In the genomic region with DNA sequence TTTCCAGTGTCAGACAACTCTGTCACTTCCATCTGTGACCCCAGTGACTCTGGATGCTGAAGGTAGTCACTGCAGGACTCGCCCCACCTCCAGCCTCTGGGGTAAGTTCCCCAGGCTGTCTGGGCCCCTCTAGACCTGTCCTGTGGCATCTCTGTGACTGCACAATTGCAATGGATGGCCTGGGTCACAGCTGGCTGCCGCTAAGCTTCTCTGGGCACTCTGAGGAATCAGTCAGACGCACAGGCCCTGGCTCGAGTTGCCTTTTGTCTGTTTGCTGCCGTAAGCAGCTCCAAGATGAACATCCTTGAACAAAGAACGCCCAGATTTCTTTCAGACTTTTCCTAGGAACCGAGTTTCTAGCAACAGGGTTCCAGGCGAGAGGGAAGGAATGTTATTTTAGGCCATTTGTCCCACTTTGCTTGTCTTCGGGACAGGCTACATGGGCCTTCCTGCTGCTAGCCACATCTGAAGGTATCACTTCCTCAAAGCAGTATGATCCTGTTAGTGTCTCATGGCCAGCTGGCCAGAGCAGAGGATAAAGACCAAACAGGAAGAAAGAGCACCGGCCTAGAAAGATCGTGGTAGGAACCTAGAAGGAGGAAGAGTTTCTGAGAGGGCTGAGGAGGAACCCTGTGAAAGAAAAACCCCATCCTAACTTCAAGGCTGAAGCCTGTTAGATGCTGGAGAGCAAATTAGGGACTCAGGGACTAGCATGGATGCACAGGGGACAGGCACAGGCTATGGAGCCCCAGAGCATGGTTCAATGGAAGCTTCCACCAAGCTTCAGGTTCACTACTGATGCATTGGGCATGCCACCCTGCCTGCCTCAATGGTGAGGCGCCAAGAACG, we compare ENCODE assay signal across 12 mouse cellular contexts. TPM values are rescaled to one million over a fixed set of nuclear protein-coding genes. Genes with fewer than 3 reads are reported as not detected.
DNase-seq lines count a peak whose midpoint lies in the region; ATAC-seq and TF ChIP-seq lines count a peak whose summit lies in the region.
"Had no signal": no experiment of that assay in that cellular context is flagged by ENCODE, and none has a peak within 500 bp of the region (broad histone marks: within the 10 kb centered on the region; RNA-seq: fewer than 3 reads in every experiment).

No protein-coding gene starts in this region.

- no peak for TF ChIP-seq RAD21 in CH12.LX (IDR thresholded peaks at IDR 0.05; ENCODE audit: low read depth, low read length)

- H3K4me1 ChIP-seq in CH12.LX (ENCODE audit: control insufficient read depth in 1 of 2, insufficient read depth in 2 of 2), result peaks cover 15 to 63% of the 10 kb centered on the region in 2 experiments

- H3K4me3 ChIP-seq in left cerebral cortex, adult 2 months, result no peak overlapping the region
- no peak overlapping the region for H3K4me3 ChIP-seq in CH12.LX (replicated peaks in 1 of 3; ENCODE audit: low read depth in 2 of 3, low read length in 2 of 3, poor library complexity in 1 of 3)

- TF ChIP-seq EP300 in CH12.LX (IDR thresholded peaks at IDR 0.05; ENCODE audit: low read length), result peak; percentile 93

- H3K27me3 ChIP-seq in CH12.LX (replicated peaks), result no peaks in the 10 kb centered on the region

- no peak overlapping the region; the same call in 1 of the 2 replicates for H3K4me2 ChIP-seq in CH12.LX (ENCODE audit: insufficient read depth, low read depth, poor library complexity, severe bottlenecking)
- H3K4me2 ChIP-seq: lung, embryonic 14.5 days had no signal

- peak overlapping the region; percentile 57 for H3K27ac ChIP-seq in left cerebral cortex, adult 2 months
- no peak overlapping the region for H3K27ac ChIP-seq in CH12.LX (ENCODE audit: insufficient read depth, low read depth)

- H3K36me3 ChIP-seq in CH12.LX (replicated peaks in 1 of 2; ENCODE audit: control insufficient read depth in 1 of 2, insufficient read depth in 1 of 2, low read length in 1 of 2), result no peaks in the 10 kb centered on the region

- DNase-seq in left cerebral cortex, adult 2 months (ENCODE audit: extremely low spot score in 1 of 2, low spot score in 2 of 2), result no peak
- no peak for DNase-seq in left cerebral cortex, postnatal 14 days (ENCODE audit: low spot score in 2 of 2)
- peak; percentile 78 for DNase-seq in CH12.LX (ENCODE audit: extremely low read depth)
- peak; percentile 50 for DNase-seq in brain, adult 2 months (ENCODE audit: low read depth, low spot score)
- no peak for DNase-seq in cerebellum, postnatal 10 days
- DNase-seq: left cerebral cortex, postnatal 4 days; lung, embryonic 14.5 days; right cerebral cortex, postnatal 4 days; thymus, adult 2 months had no signal

- peaks cover 3% of the 10 kb centered on the region for H3K9me3 ChIP-seq in CH12.LX (replicated peaks; ENCODE audit: low read length)

- no peak overlapping the region for H3K9ac ChIP-seq in CH12.LX (ENCODE audit: insufficient read depth, low read depth)
- H3K9ac ChIP-seq: lung, embryonic 14.5 days had no signal

- in situ Hi-C loops in CH12.LX (cut with MboI; ENCODE audit: low pct_ligation_motif_present, low pct_unique_long_range_greater_than_20kb, low sequenced_read_pairs), result no loop called here

- intact Hi-C loops in left cerebral cortex, adult 2 months (cut with DNase I), result no loop called here
- intact Hi-C loops in left cerebral cortex, postnatal 14 days (cut with DNase I), result loop anchor here (10.0 kb wide), 1 partner anchor 448 kb away; no protein-coding TSS in a partner anchor

- H3K79me2 ChIP-seq in CH12.LX (replicated peaks; ENCODE audit: control insufficient read depth, extremely low read depth, insufficient read depth, poor library complexity, severe bottlenecking), result no peaks in the 10 kb centered on the region

- TF ChIP-seq CTCF in left cerebral cortex, adult 2 months (IDR thresholded peaks at IDR 0.05), result no peak
- no peak for TF ChIP-seq CTCF in CH12.LX (conservative IDR thresholded peaks at IDR 0.05 in 1 of 2, IDR thresholded peaks at IDR 0.05 in 1 of 2; ENCODE audit: low read depth in 2 of 2, low read length in 2 of 2)

- ATAC-seq in megakaryocyte, adult 5-6 weeks (ENCODE audit: poor library complexity, severe bottlenecking), result peak; percentile 79
- no peak for ATAC-seq in inflammation-experienced regulatory T-cells, adult 6 months
- ATAC-seq: intestine, embryonic 16.5 days had no signal

- no peak; the same call in 1 of the 2 replicates for TF ChIP-seq POLR2A in CH12.LX (IDR thresholded peaks at IDR 0.05; ENCODE audit: low read depth, low read length)

- dilution Hi-C loops in CH12.LX (cut with MboI; ENCODE audit: extremely low pct_ligation_motif_present, extremely low pct_unique_long_range_greater_than_20kb, low sequenced_read_pairs), result no loop called here

TF ChIP-seq in CH12.LX, 34 proteins besides CTCF, POLR2A, EP300 and RAD21:
- TF ChIP-seq ZKSCAN1 (IDR thresholded peaks at IDR 0.05; ENCODE audit: borderline replicate concordance, low read depth, low read length), result no peak
- peak; percentile 94 for TF ChIP-seq IRF4 (IDR thresholded peaks at IDR 0.05; ENCODE audit: low read depth, low read length)
- peak; percentile 52; the same call in 1 of the 2 replicates for TF ChIP-seq MYC (IDR thresholded peaks at IDR 0.05; ENCODE audit: low read depth, low read length)
- TF ChIP-seq NRF1 (IDR thresholded peaks at IDR 0.05; ENCODE audit: low read depth, low read length), result no peak
- TF ChIP-seq CHD2 (IDR thresholded peaks at IDR 0.05; ENCODE audit: low read length), result peak; percentile 39; the same call in 1 of the 2 replicates
- peak; percentile 72 for TF ChIP-seq ETS1 (conservative IDR thresholded peaks at IDR 0.05; ENCODE audit: low read depth, low read length)
- no peak for TF ChIP-seq POLR2AphosphoS2 (IDR thresholded peaks at IDR 0.05; ENCODE audit: low read depth, low read length)
- peak; percentile 75; the same call in 1 of the 2 replicates for TF ChIP-seq MEF2A (IDR thresholded peaks at IDR 0.05; ENCODE audit: borderline replicate concordance, low read depth, low read length)
- no peak for TF ChIP-seq CHD1 (IDR thresholded peaks at IDR 0.05; ENCODE audit: low read depth, low read length)
- TF ChIP-seq NELFE (IDR thresholded peaks at IDR 0.05; ENCODE audit: low read depth, low read length), result no peak; the same call in 1 of the 2 replicates
- no peak for TF ChIP-seq USF1 (IDR thresholded peaks at IDR 0.05; ENCODE audit: low read depth, low read length)
- TF ChIP-seq MXI1 (IDR thresholded peaks at IDR 0.05; ENCODE audit: low read depth, low read length), result no peak
- TF ChIP-seq RCOR1 (conservative IDR thresholded peaks at IDR 0.05; ENCODE audit: low read depth, low read length), result peak; percentile 52; the same call in 1 of the 2 replicates
- peak; percentile 75 for TF ChIP-seq TCF12 (IDR thresholded peaks at IDR 0.05; ENCODE audit: low read depth, low read length)
- TF ChIP-seq ZNF384 (IDR thresholded peaks at IDR 0.05; ENCODE audit: low read depth, low read length), result no peak
- 0 out of 2 replicates have a peak, but pooled peaks have one; percentile 6 for TF ChIP-seq MAZ (IDR thresholded peaks at IDR 0.05; ENCODE audit: low read depth, low read length)
- no peak for TF ChIP-seq E2F4 (IDR thresholded peaks at IDR 0.05; ENCODE audit: insufficient replicate concordance, low read depth, low read length)
- TF ChIP-seq ELF1 (IDR thresholded peaks at IDR 0.05; ENCODE audit: low read depth, low read length), result peak; percentile 73
- no peak for TF ChIP-seq ZMIZ1 (IDR thresholded peaks at IDR 0.05; ENCODE audit: low read depth, low read length)
- no peak for TF ChIP-seq SIN3A (IDR thresholded peaks at IDR 0.05; ENCODE audit: low read length)
- TF ChIP-seq MAX (IDR thresholded peaks at IDR 0.05; ENCODE audit: low read length), result peak; percentile 42; the same call in 1 of the 2 replicates
- TF ChIP-seq BHLHE40 (IDR thresholded peaks at IDR 0.05; ENCODE audit: low read depth, low read length), result peak; percentile 7; the same call in 1 of the 2 replicates
- TF ChIP-seq MAFK (IDR thresholded peaks at IDR 0.05; ENCODE audit: insufficient replicate concordance, low read length), result no peak
- TF ChIP-seq KAT2A (IDR thresholded peaks at IDR 0.05; ENCODE audit: insufficient replicate concordance, low read length), result 0 out of 2 replicates have a peak, but pooled peaks have one; percentile 23

RNA-seq across cellular contexts. Expression of a gene that starts 31.2 kb away (rescaled TPM):
- 10 to 100 TPM; 14.6 to 17.5 TPM for total RNA-seq in left cerebral cortex, adult 2 months (2021)
- 10 to 100 TPM; 12.8 to 13.4 TPM for total RNA-seq in left cerebral cortex, postnatal 14 days (2021)
- total RNA-seq in CH12.LX (2012; rRNA removed) (0.04 TPM in 2 replicates), CH12.LX (2014; rRNA removed) (0.07 TPM in 1 of 2 replicates, not detected in the other)
- 0.20 and 0.30 TPM in 2 replicates for polyA plus RNA-seq in CH12.LX (2012; ENCODE audit: insufficient read length, low read depth)
- total RNA-seq in megakaryocyte, adult 5-6 weeks (2015), result 11.7 and 12.7 TPM in 2 replicates
- 4.9 and 6.0 TPM in 2 replicates for total RNA-seq in megakaryocyte, adult 5-6 weeks (2017)
- polyA plus RNA-seq in inflammation-experienced regulatory T-cells, adult 6 months (2017; shearing (Covaris generic)), result 10 to 100 TPM in 2 of 3 experiments, 1 to 10 TPM in 1; 8.5 to 13.7 (median 12.3) TPM
- polyA plus RNA-seq: lung, embryonic 14.5 days had no signal

Comparison
In these comparisons a context has a peak if more than half of its experiments do, and no peak if none do; other contexts are left out.
1. DNase-seq: peak in CH12.LX (single experiment) and brain, adult 2 months (single experiment); none in left cerebral cortex, adult 2 months (0 of 2), left cerebral cortex, postnatal 14 days (0 of 2) and cerebellum, postnatal 10 days (0 of 2).
2. RNA of a gene that starts 31.2 kb away (total RNA-seq): 14.6 to 17.5 TPM in left cerebral cortex, adult 2 months, 12.8 to 13.4 TPM in left cerebral cortex, postnatal 14 days and 4.9 to 12.7 TPM in megakaryocyte, adult 5-6 weeks; 0.04 to 0.07 TPM in CH12.LX; every median in the first group is over 4 times any median in the second.